Mouse (Mus musculus) embryo, embryonic 9.5 days (tissue): ENCODE results near the gene Cep57l1.

Source experiments
- DNase-seq: peaks from one replicate; pipeline ENCODE4 v3.0.0-alpha.2; 2017; ENCODE audit errors: extremely low spot score

The Cep57l1 gene

DNA sequence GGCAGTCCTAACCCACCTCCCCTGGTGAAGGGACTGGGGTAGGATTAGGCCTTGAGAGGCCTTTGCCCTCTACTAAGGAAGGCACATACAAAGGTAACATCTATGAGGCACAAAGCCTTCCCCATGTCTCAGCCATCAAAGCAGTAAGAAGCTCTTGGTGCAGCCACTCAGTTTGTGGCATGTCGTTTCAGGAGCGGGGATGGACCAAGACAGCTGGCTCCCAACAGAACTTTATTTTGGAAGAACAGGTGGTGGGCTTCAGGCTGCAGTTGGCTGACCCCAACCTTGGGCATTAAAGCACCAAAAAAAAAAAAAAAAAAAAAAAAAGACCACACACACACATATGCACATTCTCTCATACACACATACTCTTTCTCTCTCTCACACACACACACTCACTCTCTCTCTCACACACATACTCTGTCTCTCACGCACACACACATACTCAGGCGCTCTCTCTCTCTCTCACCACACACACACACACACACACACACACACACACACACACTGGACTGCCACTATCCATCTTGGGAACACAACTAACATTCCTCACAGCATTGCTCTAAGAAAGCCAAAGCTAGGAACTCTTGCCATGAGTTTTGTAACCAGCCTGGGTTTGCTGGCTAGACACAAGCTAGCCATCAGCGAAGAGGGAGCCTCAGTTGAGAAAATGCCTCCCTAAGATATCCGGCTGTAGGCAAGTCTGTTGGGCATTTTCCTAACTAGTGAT is 133.7 kb downstream of the Cep57l1 start:
- DNase-seq: no peak

DNA sequence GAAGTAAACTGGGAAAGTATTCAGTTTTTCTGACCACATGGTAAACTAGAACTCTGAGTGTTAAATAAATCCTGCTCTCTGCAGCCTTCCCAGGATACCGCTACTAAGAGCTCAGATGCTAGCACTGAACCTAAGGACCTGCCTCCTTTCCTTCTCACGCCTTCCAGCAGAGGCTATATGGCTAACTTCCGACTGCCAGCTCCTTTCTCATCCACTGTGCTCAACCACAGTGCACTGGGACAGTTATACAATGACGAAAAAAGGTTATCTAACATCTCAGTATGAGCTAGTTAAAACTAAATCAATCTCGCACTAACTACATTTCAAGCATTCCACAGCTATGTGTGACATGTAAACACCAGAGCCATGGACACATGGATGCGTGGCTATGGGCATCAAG is 134.4 kb downstream of the Cep57l1 start:
- no peak for DNase-seq

DNA sequence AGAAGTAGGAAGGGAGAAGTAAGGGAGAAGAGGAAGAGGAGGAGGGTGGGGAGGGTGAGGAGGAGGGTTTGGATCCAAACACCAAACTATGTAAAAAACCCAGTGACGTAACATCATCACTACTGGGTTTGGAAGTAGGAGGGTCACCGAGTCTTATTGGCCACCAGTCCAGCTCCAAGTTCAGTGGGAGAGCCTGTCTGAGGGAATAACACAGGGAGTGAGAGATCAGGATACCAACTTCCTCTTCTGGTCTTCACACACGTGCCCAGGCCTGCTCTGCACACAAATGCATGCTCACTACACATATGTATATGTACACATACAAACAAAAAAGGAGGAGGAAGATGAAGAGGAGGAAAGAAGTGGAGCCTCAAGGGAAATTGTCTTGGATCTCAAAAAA is 135.3 kb downstream of the Cep57l1 start:
- DNase-seq: no peak

DNA sequence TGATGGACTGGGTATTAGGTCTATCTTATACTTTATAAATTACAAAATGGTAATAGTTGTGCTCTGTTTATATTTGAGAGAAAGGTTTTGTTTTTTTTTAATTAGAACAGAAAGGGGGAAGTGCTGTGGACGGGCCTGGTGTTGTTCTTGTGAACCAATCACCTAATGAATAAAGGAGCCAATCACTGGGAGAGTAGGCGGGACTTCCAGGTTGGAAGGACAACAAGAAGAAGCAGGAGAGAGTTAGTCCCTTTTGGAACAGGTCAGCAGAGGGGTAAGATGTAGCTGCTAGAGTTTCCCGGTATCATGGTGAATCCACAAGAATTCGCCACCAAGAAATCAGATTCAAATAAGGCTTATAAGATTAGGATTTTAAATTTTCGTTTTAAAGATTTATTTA is 139.5 kb downstream of the Cep57l1 start:
- DNase-seq: no peak
